Mouse (Mus musculus) CH12F3 (cell line): ENCODE measurements at regions not wholly inside any gene's neighbourhood (a gene's known extent, or its start where the extent isn't known, plus 50 kb on each side); places are given as distances from the start of the nearest gene placed in this dataset.

Experiments used
- in situ Hi-C: fragments of 300-500 bp; cut with MboI; formaldehyde crosslinking; loops from 2 replicates; pipeline ENCODE4 v1.14.3; 2020; ENCODE audit warnings: low sequenced_read_pairs

- in situ Hi-C loops: loop anchor here (25.0 kb wide), 1 partner anchor 161 kb away; no protein-coding TSS in a partner anchor
Observed at GRCm38 (mm10) chr2:146623052-146623451, 110.9 kb upstream of the Ralgapa2 start.

DNA sequence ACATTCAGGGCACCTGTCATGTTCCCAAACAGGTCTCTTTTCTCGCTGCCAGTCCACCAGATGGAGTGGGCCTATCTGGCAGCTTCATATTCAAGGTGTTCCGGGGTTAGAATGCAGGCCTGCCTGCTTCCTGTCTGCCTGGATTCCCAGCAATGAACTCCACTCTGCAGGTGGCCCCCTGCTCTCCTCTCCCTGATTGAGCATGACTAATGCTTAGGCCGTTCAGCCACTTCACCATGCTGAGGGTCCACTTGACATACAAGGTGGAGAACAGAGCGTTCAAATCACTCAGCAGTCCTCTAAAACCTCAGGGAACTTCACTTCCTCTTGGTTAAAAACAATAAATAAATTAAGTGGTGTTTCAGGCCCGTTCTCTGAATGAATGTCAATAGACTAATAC is 112.1 kb upstream of the Ralgapa2 start:
- in situ Hi-C loops: loop anchor here (25.0 kb wide), 1 partner anchor 162 kb away; no protein-coding TSS in a partner anchor

DNA sequence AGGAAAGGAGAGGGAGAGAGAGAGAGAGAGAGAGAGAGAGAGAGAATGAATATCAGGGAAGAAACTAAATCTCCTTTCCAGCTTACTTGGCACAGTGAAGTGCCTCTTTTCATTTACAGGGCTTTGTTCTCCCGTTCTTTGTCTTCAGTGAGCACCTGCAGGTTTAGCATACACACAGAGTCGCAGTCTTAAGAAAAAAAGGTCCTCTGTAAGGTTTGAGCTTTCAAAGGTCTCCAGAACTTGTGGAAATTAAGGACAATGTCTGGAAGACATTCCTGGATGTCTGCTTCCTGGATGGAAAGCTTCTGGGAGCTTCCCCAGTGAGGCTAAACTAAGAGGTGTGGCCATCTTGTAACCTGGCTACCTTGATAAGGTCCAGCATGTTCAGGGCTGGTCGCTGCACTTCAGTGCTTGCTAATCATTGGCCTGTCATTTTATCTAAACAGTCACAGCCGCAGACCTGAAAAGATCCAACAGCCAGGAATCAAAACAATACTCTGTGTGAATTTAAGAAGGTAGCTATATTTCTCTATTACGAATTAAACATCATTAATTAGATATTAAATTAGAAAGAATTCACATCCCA is 113.1 kb upstream of the Ralgapa2 start:
- in situ Hi-C loops: no loop called here

DNA sequence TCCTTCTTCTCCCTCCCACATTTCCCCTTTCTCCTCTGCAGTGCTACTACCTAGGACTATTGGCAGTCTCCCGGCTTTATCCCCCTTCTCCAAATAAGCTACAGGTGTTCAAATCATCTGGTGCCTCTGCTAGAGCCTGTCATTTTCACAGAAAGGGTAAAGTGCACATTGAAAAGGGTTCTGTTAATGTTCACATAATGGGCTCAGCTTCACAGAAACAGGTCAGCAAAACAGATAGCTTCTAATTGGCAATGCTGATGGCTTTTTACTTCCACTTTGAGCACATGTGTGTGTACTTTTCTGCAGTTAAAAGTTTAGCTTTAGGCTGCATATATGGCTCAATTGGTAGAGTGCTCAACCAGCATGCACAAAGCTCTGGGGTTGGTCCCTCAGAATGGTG is 114.4 kb upstream of the Ralgapa2 start:
- in situ Hi-C loops: no loop called here

DNA sequence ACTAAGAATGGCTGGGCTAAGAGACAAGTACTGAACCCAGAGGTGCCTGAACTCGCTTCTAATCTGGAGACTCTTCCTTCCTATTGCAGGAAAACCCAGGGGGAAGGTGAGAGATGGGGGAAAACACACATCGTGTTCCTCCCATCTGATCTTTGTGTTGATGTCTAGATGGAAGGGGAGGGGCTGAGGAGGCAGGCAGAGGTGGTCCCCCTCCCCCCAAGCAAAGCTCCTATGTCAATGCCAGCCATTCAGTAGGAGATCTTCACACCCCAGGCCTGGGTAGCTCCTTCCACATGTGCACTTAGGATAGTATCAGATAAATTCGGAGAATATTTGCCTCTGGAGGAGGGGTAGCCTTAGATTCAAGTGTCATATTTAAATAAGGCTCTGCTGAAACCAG is 118.0 kb upstream of the Ralgapa2 start:
- in situ Hi-C loops: loop anchor here (5.0 kb wide), 1 partner anchor 547 kb away; no protein-coding TSS in a partner anchor

GRCm38 (mm10) chr2:146631098-146631497 is 119.0 kb upstream of the Ralgapa2 start:
- in situ Hi-C loops: loop anchor here (5.0 kb wide), 1 partner anchor 546 kb away; no protein-coding TSS in a partner anchor

DNA sequence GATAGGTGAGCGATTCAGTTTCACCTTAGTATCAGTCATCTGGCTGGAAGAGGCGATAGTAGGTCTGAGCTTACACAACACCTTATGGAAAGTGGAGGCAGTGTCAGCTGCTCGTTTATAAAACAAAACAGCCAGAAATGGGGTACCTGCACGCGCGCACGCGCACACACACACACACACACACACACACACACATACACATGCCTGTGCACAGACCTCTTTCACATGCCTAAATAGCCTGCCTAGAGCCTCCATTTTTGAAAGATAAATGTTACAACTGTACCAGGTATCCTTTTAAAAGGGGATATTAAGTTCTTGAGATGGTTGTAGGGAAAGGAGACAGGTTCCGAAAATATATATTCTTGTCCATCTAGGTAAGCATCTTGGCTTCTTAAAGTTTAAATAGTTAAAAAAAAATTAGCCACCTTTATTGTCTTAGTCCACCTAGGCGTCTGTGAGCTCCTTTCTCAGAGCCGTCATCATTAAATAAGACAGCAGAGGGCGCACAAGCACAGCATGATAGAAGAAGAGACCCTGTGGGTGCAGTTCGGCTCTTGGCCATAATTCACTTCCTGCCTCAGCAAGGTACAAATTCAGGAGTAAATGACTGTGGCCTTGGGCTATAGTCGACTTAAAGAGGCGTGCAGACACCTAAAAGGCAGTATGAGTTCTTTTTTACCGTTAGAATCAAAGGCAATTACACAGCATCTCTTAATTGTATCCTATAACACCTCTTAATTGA is 121.4 kb upstream of the Ralgapa2 start:
- in situ Hi-C loops: loop anchor here (5.0 kb wide), 1 partner anchor 544 kb away; no protein-coding TSS in a partner anchor

DNA sequence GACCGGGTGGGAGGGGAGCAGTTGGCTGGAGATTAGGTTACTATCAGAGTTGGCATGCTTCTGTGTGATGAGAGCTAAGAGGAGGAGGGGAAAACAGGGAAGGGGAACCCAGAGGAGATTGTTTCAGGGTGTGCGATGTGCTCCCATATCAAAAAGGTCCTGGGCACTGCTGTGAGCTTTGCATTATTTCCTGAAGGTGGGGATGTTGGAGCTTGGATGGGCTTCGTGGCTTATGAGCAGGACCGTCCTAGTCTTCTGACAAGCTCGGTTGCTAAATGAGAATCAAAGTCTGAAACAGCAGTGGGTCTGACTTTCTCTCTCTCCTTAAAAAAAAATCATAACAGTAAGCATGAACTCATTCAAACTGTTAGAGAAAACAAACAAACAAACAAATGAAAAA is 125.4 kb upstream of the Ralgapa2 start:
- in situ Hi-C loops: no loop called here

DNA sequence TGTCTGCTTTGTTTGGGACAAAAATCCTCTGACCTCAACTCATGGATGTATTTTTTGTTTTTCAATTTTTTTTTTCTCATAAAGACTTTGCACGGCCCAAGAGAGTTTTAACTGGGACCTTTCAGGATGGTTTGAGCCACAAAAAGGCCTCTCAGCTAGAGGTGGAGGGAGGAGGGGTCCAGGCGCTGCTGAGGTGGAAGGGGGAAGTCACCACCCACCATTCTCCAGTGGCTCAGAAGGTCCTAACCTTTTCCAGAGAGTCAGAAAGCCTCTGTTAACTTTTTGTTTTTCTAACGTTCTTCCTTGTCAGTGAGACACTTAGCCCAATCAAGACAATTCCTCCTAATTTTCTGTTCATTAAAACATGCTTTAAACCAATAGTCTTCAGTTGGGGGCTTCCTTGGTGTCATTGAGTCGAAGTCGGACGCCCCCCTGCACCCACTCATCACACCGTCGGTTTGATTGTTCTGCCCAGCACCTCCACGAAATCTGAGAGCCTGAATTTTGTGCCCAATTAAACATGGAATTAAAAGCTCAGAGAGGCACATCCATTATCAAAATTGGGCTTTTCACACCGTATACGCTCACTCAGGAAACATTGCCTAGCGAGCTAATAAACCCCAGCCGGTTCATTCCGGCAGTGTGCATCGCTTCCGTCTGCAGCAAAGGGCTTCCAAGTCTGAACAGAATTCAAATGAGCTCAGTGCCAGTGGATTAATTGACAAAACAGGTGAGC is 134.3 kb upstream of the Ralgapa2 start:
- in situ Hi-C loops: no loop called here

GRCm38 (mm10) chr2:146646973-146647282 is 134.8 kb upstream of the Ralgapa2 start:
- in situ Hi-C loops: no loop called here

DNA sequence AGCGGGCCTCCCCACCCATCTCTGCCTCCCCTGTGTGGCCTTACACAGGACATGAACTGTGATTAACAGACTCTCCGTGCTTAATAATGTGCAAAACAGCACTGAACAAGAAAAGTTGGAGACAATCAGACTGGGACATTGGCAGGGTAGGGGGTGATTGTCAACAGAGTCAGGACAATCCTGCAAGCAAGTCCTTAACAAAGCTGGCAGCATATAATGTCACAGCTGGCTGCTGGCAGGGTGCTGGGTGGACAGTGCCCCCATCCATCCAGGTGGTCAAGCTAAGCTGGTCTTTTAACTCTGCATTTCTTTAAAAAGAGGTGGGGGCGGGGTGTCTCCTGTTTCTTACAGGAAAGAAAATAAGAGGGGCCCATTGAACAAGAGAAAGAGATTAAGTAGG is 149.2 kb upstream of the Ralgapa2 start:
- in situ Hi-C loops: no loop called here

- in situ Hi-C loops: no loop called here
Observed at GRCm38 (mm10) chr2:146672761-146673160, 160.6 kb upstream of the Ralgapa2 start.

- in situ Hi-C loops: no loop called here
Observed at GRCm38 (mm10) chr2:146681979-146682378, 169.8 kb upstream of the Ralgapa2 start.

- in situ Hi-C loops: no loop called here
Observed at GRCm38 (mm10) chr2:146685854-146686507, 169.7 kb upstream of the Kiz start.

GRCm38 (mm10) chr2:146688544-146688943 is 167.1 kb upstream of the Kiz start:
- in situ Hi-C loops: no loop called here

GRCm38 (mm10) chr2:146693484-146693883 is 162.2 kb upstream of the Kiz start:
- in situ Hi-C loops: no loop called here

- in situ Hi-C loops: no loop called here
Observed at GRCm38 (mm10) chr2:146694041-146694440, 161.6 kb upstream of the Kiz start.

GRCm38 (mm10) chr2:146696277-146696676 is 159.4 kb upstream of the Kiz start:
- in situ Hi-C loops: no loop called here

DNA sequence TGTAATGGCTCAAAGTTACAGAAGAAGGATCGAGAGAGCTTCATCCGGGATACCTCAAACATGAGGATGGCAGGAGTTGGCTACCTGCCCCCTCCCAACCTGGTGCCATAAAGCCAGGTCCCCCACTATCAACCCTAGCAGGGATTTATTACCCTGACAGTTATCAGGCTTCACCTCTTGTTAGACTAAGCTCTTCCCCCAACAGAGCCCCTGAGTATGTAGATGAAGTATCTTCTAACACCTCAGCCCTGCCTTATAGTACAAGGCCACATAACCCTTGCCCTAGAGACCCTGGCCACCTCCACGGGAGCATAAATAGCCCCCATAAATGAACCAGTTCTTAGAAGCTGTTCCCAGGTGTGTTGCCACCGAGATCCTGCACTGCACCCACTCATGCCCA is 158.9 kb upstream of the Kiz start:
- in situ Hi-C loops: no loop called here

- in situ Hi-C loops: no loop called here
Observed at GRCm38 (mm10) chr2:146710676-146711075, 145.0 kb upstream of the Kiz start.

- in situ Hi-C loops: no loop called here
Observed at GRCm38 (mm10) chr2:146721184-146721715, 134.4 kb upstream of the Kiz start.
